Mouse (Mus musculus): ENCODE data around the gene Rmi1. TPM values are rescaled to one million over a fixed set of nuclear protein-coding genes. Genes with fewer than 3 reads are reported as not detected.
"Not testable (repeated sequence)": the region's sequence is repeated elsewhere in the genome, so short reads cannot be mapped to it uniquely, and the experiment has no call there.

Gene Rmi1
- polyA plus RNA-seq, 1 experiment from 2014 or later = 11.1 TPM

DNA sequence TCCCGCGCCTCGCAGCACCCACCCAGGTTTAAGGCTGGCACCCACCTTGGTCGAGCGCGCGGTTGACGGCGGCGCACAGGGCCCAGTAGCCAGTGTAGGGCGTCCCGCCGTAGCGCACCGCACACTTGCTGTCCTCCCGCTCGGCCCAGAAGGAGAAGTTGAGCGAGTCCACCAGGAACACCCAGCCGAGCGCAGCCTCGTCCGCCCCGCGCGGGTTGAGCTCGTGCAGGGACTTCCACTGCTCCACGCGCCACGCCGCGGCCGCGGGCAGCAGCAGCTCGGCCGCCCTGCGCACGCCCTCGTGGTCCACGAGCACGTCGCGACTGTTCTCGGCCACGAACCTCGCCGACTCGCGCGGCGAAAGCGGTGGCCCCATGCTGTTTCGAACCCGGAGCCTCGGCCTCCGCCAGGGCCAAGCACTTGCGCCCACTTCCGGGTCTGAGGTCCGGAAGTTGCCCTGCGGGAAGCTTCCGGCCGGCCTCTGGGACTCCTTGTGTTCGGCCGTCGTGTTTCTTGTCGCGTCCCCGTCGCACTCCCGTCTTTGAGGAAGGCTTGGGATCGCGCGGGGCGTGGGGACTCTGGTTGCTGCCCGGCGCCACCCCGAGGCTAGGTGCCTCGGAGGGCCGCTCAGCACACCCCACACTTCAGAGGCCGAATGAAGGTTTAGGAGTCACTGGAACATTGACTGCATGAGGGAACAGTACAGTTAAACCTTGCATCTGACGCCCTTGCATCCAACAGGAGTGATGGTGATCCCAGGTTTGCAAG is 17.1 kb upstream of the Rmi1 start, which contains the start of gene 2210016F16Rik:
Gene 2210016F16Rik, minus strand, starts transcription at position 447 of the 768 bp plus-strand sequence.
- H3K27ac ChIP-seq (replicated peaks) = peak within 1 kb of the TSS; percentile 78
- 2% methylated on average over 77 of the region's 80 CpGs for WGBS
- TF ChIP-seq CTCF (IDR thresholded peaks at IDR 0.05; ENCODE audit: low read depth) (peak; percentile 17; the same call in 1 of the 2 replicates), EP300 (optimal IDR thresholded peaks at IDR 0.05) (no peak)
- H3K9ac ChIP-seq (ENCODE audit: low read length) = peak within 1 kb of the TSS; percentile 88
- peak within 1 kb of the TSS; percentile 93 for H3K4me2 ChIP-seq (replicated peaks; ENCODE audit: low read depth)
- H3K4me3 ChIP-seq (ENCODE audit: low read depth, low read length) = peak within 1 kb of the TSS; percentile 74
- ATAC-seq (ENCODE audit: low FRiP score, low TSS enrichment) (peak; percentile 76), DNase-seq (ENCODE audit: low spot score) (peak; percentile 79)
- no peaks in the 10 kb centered on the region for H3K9me3 ChIP-seq (ENCODE audit: control insufficient read depth, low read length)
- peaks cover 17% of the 10 kb centered on the region for H3K36me3 ChIP-seq (ENCODE audit: control insufficient read depth, insufficient read depth, low read length)
- H3K27me3 ChIP-seq (ENCODE audit: control insufficient read depth, insufficient read depth, low read length) = no peaks in the 10 kb centered on the region
- H3K4me1 ChIP-seq (replicated peaks; ENCODE audit: control insufficient read depth, insufficient read depth) = no peaks in the 10 kb centered on the region

GRCm38 (mm10) chr13:58385547-58385920 is 16.5 kb upstream of the Rmi1 start:
- Histone ChIP-seq H3K9ac (ENCODE audit: low read length) (no peak overlapping the region), H3K4me1 (replicated peaks; ENCODE audit: control insufficient read depth, insufficient read depth) (no peaks in the 10 kb centered on the region), H3K4me3 (ENCODE audit: low read depth, low read length) (no peak overlapping the region), H3K9me3 (ENCODE audit: control insufficient read depth, low read length) (no peaks in the 10 kb centered on the region), H3K27me3 (ENCODE audit: control insufficient read depth, insufficient read depth, low read length) (no peaks in the 10 kb centered on the region), H3K27ac (replicated peaks) (peak overlapping the region; percentile 78; the same call in 1 of the 2 replicates), H3K36me3 (ENCODE audit: control insufficient read depth, insufficient read depth, low read length) (peaks cover 17% of the 10 kb centered on the region), H3K4me2 (replicated peaks; ENCODE audit: low read depth) (peak overlapping the region; percentile 93; the same call in 1 of the 2 replicates)
- ATAC-seq (ENCODE audit: low FRiP score, low TSS enrichment) = no peak
- 70% methylated on average over 7 of the region's 7 CpGs for WGBS
- no peak for TF ChIP-seq CTCF (IDR thresholded peaks at IDR 0.05; ENCODE audit: low read depth)
- TF ChIP-seq EP300 (optimal IDR thresholded peaks at IDR 0.05) = no peak
- no peak for DNase-seq (ENCODE audit: low spot score)

DNA sequence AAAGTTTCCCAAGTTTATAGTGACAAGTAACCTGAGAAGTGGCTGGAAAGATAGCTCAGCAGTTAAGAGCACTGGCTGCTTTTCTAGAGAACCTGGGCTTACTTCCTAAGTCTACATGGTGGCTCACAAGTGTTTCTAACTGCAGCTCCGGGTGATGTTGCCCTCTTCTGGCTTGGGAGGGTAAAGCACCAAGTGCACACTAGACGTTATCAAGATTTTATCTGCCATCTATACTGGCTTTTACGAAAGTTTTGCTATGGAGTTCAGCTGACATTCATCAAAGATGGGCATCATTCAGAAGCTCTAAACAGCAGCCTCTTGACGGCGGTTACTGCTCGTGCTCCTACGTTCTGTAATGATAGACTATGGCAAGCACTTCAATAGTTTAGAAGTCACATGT is 14.1 kb upstream of the Rmi1 start:
- Histone ChIP-seq H3K27me3 (ENCODE audit: control insufficient read depth, insufficient read depth, low read length) (no peaks in the 10 kb centered on the region), H3K4me2 (replicated peaks; ENCODE audit: low read depth) (no peak overlapping the region), H3K4me1 (replicated peaks; ENCODE audit: control insufficient read depth, insufficient read depth) (no peaks in the 10 kb centered on the region), H3K4me3 (ENCODE audit: low read depth, low read length) (no peak overlapping the region), H3K9me3 (ENCODE audit: control insufficient read depth, low read length) (no peaks in the 10 kb centered on the region), H3K9ac (ENCODE audit: low read length) (no peak overlapping the region), H3K27ac (replicated peaks) (no peak overlapping the region), H3K36me3 (ENCODE audit: control insufficient read depth, insufficient read depth, low read length) (0 out of 2 replicates have a peak, but pooled peaks cover 3% of the 10 kb centered on the region)
- 5% methylated on average over 7 of the region's 7 CpGs for whole genome bisulfite sequencing
- peak; percentile 65 for ATAC-seq (ENCODE audit: low FRiP score, low TSS enrichment)
- DNase-seq (ENCODE audit: low spot score) = peak; percentile 82
- TF ChIP-seq EP300 (optimal IDR thresholded peaks at IDR 0.05) = no peak
- TF ChIP-seq CTCF (IDR thresholded peaks at IDR 0.05; ENCODE audit: low read depth) = peak; percentile 88

- ATAC-seq (ENCODE audit: low FRiP score, low TSS enrichment) = no peak
- Histone ChIP-seq H3K27me3 (ENCODE audit: control insufficient read depth, insufficient read depth, low read length) (no peaks in the 10 kb centered on the region), H3K9me3 (ENCODE audit: control insufficient read depth, low read length) (no peaks in the 10 kb centered on the region), H3K36me3 (ENCODE audit: control insufficient read depth, insufficient read depth, low read length) (0 out of 2 replicates have a peak, but pooled peaks cover 3% of the 10 kb centered on the region), H3K27ac (replicated peaks) (no peak overlapping the region), H3K4me3 (ENCODE audit: low read depth, low read length) (no peak overlapping the region), H3K4me2 (replicated peaks; ENCODE audit: low read depth) (no peak overlapping the region), H3K4me1 (replicated peaks; ENCODE audit: control insufficient read depth, insufficient read depth) (no peaks in the 10 kb centered on the region), H3K9ac (ENCODE audit: low read length) (no peak overlapping the region)
- 43% methylated on average over 3 of the region's 3 CpGs for WGBS
- TF ChIP-seq CTCF (IDR thresholded peaks at IDR 0.05; ENCODE audit: low read depth) (no peak), EP300 (optimal IDR thresholded peaks at IDR 0.05) (no peak)
- DNase-seq (ENCODE audit: low spot score) = no peak
These were observed 13.7 kb upstream of the Rmi1 start for GRCm38 (mm10) chr13:58388379-58388778.

DNA sequence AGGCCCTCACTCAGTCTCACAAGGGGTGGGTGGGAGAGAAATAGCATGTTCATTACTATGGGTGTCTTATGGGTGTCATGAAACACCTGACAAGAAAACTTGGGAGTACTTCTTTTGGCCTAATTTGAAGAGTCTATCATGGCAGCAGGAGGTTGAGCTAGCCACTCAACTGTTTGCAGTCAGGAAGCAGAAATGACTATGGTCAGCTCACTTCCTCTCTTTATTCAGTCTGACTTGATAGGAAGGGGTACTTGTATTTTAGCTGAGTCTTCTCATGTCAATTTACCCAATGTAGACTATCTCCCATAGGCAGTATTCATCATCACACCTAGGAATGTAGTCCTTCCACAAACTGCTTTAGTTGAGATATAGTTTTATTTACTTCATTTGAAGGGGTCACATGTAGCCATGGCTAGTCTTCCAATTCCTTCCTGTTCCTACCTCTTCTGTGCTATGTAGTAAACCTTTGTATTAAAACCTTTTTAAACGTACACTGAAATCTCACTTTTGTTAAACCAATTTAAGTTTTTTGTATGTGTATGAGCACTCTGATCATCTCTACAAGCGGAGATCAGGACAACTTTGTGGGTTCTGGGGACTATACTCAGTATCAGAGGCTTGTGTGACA is 12.6 kb upstream of the Rmi1 start:
- DNase-seq (ENCODE audit: low spot score) (no peak), ATAC-seq (ENCODE audit: low FRiP score, low TSS enrichment) (no peak)
- Histone ChIP-seq H3K4me2 (replicated peaks; ENCODE audit: low read depth) (no peak overlapping the region), H3K27me3 (ENCODE audit: control insufficient read depth, insufficient read depth, low read length) (no peaks in the 10 kb centered on the region), H3K36me3 (ENCODE audit: control insufficient read depth, insufficient read depth, low read length) (0 out of 2 replicates have a peak, but pooled peaks cover 7% of the 10 kb centered on the region), H3K4me1 (replicated peaks; ENCODE audit: control insufficient read depth, insufficient read depth) (no peaks in the 10 kb centered on the region), H3K4me3 (ENCODE audit: low read depth, low read length) (no peak overlapping the region), H3K27ac (replicated peaks) (no peak overlapping the region), H3K9ac (ENCODE audit: low read length) (no peak overlapping the region), H3K9me3 (ENCODE audit: control insufficient read depth, low read length) (no peaks in the 10 kb centered on the region)
- no peak for TF ChIP-seq CTCF (IDR thresholded peaks at IDR 0.05; ENCODE audit: low read depth)
- no peak for TF ChIP-seq EP300 (optimal IDR thresholded peaks at IDR 0.05)
- WGBS = 78% methylated on average over 2 of the region's 2 CpGs

GRCm38 (mm10) chr13:58394392-58394791 is 7.7 kb upstream of the Rmi1 start:
- DNase-seq (ENCODE audit: low spot score); H3K9me3 ChIP-seq (ENCODE audit: control insufficient read depth, low read length); H3K4me2 ChIP-seq (replicated peaks; ENCODE audit: low read depth); H3K9ac ChIP-seq (ENCODE audit: low read length); H3K27ac ChIP-seq (replicated peaks); H3K4me3 ChIP-seq (ENCODE audit: low read depth, low read length); H3K4me1 ChIP-seq (replicated peaks; ENCODE audit: control insufficient read depth, insufficient read depth); H3K27me3 ChIP-seq (ENCODE audit: control insufficient read depth, insufficient read depth, low read length): not testable (repeated sequence)
- 78% methylated on average over 11 of the region's 11 CpGs for WGBS
- peaks cover 22% of the 10 kb centered on the region for H3K36me3 ChIP-seq (ENCODE audit: control insufficient read depth, insufficient read depth, low read length)
- 0 out of 2 replicates have a peak, but pooled peaks have one; percentile 48 for ATAC-seq (ENCODE audit: low FRiP score, low TSS enrichment)

All from stomach, postnatal 0 days (tissue).